Mouse (Mus musculus): ENCODE data around the gene Mfsd13b. TPM values are rescaled to one million over a fixed set of nuclear protein-coding genes. Genes with fewer than 3 reads are reported as not detected.
"Not testable (repeated sequence)": the region's sequence is repeated elsewhere in the genome, so short reads cannot be mapped to it uniquely, and the experiment has no call there.

The Mfsd13b gene
- polyA plus RNA-seq, 1 experiment from 2014 or later = 0.11 TPM

DNA sequence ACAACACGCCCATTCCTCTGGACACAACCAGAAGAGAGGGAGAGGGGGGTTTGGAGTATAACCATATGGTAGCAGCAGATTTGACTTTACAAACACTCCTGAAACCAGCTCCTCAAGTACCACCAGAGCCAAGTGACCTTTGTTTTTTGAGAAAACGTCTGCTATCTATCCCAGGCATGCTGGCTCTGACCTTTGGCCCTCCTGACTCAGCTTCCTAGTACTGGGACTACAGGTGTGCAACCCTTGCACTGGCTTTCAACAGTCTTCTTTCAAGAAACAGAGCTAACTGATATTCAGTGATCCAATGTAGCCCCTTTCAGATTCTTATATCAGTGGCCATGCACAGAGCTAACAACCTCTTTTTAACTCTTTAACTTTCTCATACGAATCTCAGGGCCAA is 20.4 kb upstream of the Mfsd13b start:
- H3K4me3 ChIP-seq = no peak overlapping the region
- H3K27me3 ChIP-seq (ENCODE audit: insufficient read depth, poor library complexity, severe bottlenecking) = no peaks in the 10 kb centered on the region
- no peak overlapping the region for H3K27ac ChIP-seq
- WGBS = 57% methylated on average over 3 of the region's 3 CpGs
- H3K4me1 ChIP-seq = 0 out of 2 replicates have a peak, but pooled peaks cover 3% of the 10 kb centered on the region
- peaks cover 43% of the 10 kb centered on the region for H3K36me3 ChIP-seq
- DNase-seq (ENCODE audit: low spot score) = no peak
- H3K9me3 ChIP-seq = no peaks in the 10 kb centered on the region

DNA sequence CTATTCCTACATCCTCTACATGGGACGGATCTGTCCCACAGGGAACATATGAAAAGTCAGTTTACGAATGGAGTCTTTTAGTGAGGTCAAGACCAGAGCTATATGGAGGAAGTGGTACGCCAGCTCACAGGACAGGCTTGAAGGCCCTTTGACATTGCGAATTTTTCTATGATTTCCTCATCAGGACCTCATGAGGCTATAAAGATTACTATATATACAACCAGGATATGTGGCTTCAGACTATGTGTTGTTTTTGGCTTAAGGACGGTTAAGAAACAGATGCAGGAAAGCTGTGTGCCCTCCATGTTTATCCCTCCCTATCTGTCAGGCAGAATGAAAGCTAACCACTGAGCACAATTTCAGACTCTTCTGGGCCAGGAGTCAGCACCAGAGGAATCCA is 19.2 kb upstream of the Mfsd13b start:
- no peaks in the 10 kb centered on the region for H3K27me3 ChIP-seq (ENCODE audit: insufficient read depth, poor library complexity, severe bottlenecking)
- 88% methylated on average over 5 of the region's 5 CpGs for WGBS
- no peaks in the 10 kb centered on the region for H3K9me3 ChIP-seq
- no peak overlapping the region for H3K4me3 ChIP-seq
- peaks cover 37% of the 10 kb centered on the region for H3K36me3 ChIP-seq
- DNase-seq (ENCODE audit: low spot score) = no peak
- no peak overlapping the region for H3K27ac ChIP-seq
- H3K4me1 ChIP-seq = 0 out of 2 replicates have a peak, but pooled peaks cover 3% of the 10 kb centered on the region

DNA sequence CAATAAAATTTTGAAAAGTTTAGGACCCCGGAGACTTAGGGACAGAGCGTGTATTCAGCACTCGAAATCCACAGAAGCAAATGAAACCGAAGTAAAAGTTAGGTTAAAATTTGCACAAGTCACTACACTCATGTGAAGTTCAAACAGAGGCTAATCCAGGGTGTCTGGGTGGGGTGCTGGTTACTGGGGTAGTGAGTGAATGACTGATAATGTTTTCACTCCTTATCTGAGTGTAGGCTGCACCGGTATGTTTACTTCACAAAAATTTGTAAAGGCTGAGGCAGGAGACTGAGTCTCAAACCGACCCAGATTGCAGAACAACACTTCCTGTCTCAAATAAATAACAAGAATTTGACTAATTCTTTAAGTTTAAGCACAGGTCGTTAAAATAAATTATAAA is 13.1 kb upstream of the Mfsd13b start:
- WGBS = 71% methylated on average over 7 of the region's 7 CpGs
- Histone ChIP-seq H3K4me1 (peaks cover 12% of the 10 kb centered on the region), H3K9me3 (no peaks in the 10 kb centered on the region), H3K27ac (no peak overlapping the region), H3K4me3 (no peak overlapping the region), H3K27me3 (ENCODE audit: insufficient read depth, poor library complexity, severe bottlenecking) (no peaks in the 10 kb centered on the region), H3K36me3 (peaks cover 14% of the 10 kb centered on the region)
- DNase-seq (ENCODE audit: low spot score) = no peak

DNA sequence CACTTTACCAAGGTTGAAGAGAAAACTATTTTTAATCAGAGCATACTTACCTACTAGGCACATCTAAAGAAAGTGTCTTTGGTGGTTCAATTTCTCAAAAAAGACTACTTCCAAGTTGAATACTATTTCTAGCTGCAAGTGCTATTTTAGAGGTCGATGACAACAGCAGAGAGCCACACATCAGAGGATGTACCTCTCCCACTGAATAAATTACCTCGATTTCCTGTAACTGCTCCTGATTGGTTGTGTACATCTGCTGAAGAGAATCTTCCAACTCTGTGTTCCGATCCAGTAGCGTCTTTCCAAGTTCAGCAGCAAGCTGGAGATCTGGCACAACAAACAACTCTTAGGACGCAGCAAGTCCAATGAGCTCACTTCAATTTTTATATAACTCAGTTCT is 12.2 kb upstream of the Mfsd13b start:
- Histone ChIP-seq H3K27me3 (ENCODE audit: insufficient read depth, poor library complexity, severe bottlenecking) (no peaks in the 10 kb centered on the region), H3K27ac (no peak overlapping the region), H3K4me1 (peaks cover 17% of the 10 kb centered on the region), H3K4me3 (no peak overlapping the region), H3K36me3 (peaks cover 14% of the 10 kb centered on the region), H3K9me3 (no peaks in the 10 kb centered on the region)
- 82% methylated on average over 5 of the region's 5 CpGs for WGBS
- DNase-seq (ENCODE audit: low spot score) = no peak

DNA sequence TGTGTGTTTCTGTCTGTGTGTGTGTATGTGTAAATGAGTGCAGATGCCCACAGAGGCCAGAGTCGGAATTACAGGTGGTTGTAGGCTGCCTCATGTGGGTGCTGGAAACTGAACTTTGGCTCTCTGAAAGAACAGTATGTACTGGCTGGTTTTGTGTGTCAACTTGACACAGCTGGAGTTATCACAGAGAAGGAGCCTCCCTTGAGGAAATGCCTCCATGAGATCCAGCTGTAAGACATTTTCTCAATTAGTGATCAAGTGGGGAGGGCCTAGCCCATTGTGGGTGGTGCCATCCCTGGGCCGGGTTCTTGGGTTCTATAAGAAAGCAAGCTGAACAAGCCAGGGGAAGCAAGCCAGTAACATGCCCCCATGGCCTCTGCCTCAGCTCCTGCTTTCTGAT is 9.8 kb upstream of the Mfsd13b start:
- DNase-seq (ENCODE audit: low spot score); H3K27me3 ChIP-seq (ENCODE audit: insufficient read depth, poor library complexity, severe bottlenecking); H3K4me3 ChIP-seq; H3K9me3 ChIP-seq; H3K27ac ChIP-seq: not testable (repeated sequence)
- peaks cover 14% of the 10 kb centered on the region for H3K36me3 ChIP-seq
- peaks cover 23% of the 10 kb centered on the region for H3K4me1 ChIP-seq
- 82% methylated on average over 2 of the region's 2 CpGs for WGBS

DNA sequence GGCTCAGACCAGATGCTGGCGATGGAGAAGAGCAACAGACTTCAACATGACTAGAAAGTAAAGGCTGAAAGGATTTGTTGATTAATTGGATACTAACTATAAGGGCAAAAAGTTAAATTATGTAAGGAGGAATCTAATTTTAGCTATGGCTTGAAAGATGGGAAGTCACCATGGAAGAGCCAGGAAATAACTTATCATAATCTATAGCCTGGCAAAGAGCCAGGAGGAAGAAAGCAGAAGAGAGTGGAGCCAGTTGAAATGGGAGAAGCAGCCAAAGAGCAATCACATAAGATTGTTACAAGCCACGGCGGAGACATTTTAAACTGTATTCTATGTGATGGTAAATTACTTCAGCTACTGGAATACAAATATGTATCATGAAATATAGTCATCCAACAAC is 8.3 kb upstream of the Mfsd13b start:
- no peak overlapping the region for H3K4me3 ChIP-seq
- peaks cover 24% of the 10 kb centered on the region for H3K4me1 ChIP-seq
- 80% methylated on average over 3 of the region's 3 CpGs for WGBS
- peaks cover 3% of the 10 kb centered on the region; the same call in 1 of the 2 replicates for H3K36me3 ChIP-seq
- no peak overlapping the region for H3K27ac ChIP-seq
- no peaks in the 10 kb centered on the region for H3K27me3 ChIP-seq (ENCODE audit: insufficient read depth, poor library complexity, severe bottlenecking)
- no peaks in the 10 kb centered on the region for H3K9me3 ChIP-seq
- no peak for DNase-seq (ENCODE audit: low spot score)

DNA sequence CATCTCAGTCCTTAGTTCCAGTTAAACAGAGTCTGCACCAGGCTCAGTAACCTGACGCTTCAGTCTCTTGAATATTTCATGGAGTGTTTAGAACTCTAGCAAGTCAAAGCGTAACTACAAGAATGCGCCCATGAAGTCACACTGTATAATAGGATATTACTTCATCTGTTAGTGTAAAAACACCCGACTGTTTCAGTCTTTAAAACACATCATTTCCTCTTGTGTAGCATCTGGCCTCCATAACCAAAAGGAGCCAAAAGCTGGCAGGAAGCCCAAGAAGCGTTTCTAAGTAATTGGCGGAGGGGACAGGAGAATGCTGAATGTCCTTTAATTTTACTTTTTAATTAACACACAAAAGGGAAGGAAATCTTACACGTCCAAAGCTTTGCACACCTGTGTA is 5.2 kb upstream of the Mfsd13b start:
- Histone ChIP-seq H3K27ac (no peak overlapping the region), H3K9me3 (no peaks in the 10 kb centered on the region), H3K4me1 (peaks cover 24% of the 10 kb centered on the region), H3K4me3 (no peak overlapping the region), H3K36me3 (no peaks in the 10 kb centered on the region), H3K27me3 (ENCODE audit: insufficient read depth, poor library complexity, severe bottlenecking) (no peaks in the 10 kb centered on the region)
- DNase-seq (ENCODE audit: low spot score) = no peak
- WGBS = 68% methylated on average over 7 of the region's 7 CpGs

DNA sequence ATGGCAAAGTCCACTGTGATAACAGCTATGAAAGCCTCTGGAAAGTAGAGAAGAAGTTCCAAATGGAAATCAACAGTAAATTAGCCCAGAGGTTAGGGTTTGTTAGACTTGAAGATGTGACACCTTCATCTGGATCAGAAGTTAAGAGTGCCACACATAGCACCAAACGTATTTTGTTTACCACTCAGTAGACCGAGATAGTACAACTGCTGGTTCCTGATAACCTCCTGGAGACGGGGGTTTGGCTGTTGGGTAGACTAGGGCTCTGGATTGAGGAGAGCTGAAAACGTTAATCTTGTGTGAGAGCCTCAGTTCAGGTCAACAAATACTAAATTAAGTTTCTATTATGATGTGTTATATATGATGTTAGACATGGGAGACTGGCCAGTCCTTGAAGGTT is 2.3 kb upstream of the Mfsd13b start:
- WGBS = 45% methylated on average over 4 of the region's 4 CpGs
- peak overlapping the region; percentile 23; the same call in 1 of the 2 replicates for H3K27ac ChIP-seq
- H3K27me3 ChIP-seq (ENCODE audit: insufficient read depth, poor library complexity, severe bottlenecking) = no peaks in the 10 kb centered on the region
- H3K4me1 ChIP-seq = peaks cover 23% of the 10 kb centered on the region
- peak overlapping the region; percentile 98; the same call in 1 of the 2 replicates for H3K4me3 ChIP-seq
- H3K9me3 ChIP-seq = no peaks in the 10 kb centered on the region
- H3K36me3 ChIP-seq = no peaks in the 10 kb centered on the region
- DNase-seq (ENCODE audit: low spot score) = no peak

DNA sequence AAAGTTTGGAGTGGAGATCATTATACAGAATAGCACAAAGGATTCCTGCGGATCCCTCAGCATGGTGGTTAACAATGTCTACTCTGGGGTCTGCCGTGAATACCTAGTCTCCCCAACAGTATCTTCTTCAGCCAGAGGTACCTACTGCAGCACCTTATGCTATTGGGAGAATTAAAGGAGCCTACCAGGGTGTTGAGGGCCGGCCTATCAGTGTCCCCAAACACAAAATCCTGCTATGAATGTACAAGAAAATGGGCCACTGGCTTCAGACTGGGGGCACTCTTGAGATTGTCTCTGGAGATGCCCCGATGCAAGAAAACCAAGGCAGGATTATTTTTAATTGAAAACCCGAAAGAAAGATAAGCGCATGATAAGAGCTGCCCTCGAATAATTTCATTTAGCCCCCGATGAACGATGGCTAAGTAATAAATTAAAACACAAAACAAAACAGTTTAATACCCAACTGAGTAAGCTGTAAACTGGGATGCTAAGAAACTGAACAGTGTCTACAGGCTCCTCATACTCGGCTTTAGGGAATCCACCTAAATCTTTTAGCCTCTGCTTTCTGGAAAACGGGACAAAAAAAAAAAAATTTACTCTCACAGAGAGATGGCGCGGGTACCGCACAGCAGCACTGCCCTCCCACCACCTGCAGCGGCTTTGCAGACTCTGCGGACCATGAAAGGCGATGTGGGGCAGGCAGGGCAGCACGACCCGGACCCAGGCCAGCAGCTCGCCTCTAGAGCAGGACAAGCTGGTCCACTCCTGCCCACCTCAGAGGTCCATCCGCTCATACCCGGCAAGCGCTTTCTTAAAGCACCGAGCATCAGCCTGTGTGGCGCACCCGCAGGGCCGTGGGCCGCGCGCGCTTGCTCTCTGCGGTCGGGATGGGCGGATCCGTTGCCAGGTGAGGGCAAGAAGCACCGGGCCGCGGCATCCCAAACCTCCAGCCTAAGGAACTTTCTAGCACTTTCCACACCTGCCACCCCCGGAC is 1.1 kb upstream of the Mfsd13b start:
- Histone ChIP-seq H3K36me3 (no peaks in the 10 kb centered on the region), H3K4me3 (peak overlapping the region; percentile 98), H3K27ac (peak overlapping the region; percentile 95), H3K27me3 (ENCODE audit: insufficient read depth, poor library complexity, severe bottlenecking) (no peaks in the 10 kb centered on the region), H3K4me1 (peaks cover 18% of the 10 kb centered on the region), H3K9me3 (no peaks in the 10 kb centered on the region)
- WGBS = 5% methylated on average over 39 of the region's 39 CpGs
- peak; percentile 85 for DNase-seq (ENCODE audit: low spot score)

DNA sequence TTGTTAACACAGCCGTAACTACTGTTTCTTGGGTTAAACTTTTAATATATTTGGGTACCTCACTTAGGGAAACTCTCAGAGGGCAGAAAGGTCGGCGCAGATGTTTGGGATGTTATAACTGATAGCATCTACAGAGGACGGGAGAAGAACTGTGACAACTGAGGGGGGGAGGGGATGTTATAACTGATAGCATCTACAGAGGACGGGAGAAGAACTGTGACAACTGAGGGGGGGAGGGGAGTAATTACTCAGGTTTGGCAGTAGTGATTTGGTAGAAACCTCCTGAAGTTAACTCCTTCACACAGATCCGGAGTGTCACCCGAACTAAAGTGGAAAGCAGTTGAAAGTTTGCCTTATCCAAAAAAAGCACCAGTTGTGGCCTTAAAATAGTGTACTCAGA is 659 bp downstream of the Mfsd13b start:
- Histone ChIP-seq H3K4me1 (peaks cover 17% of the 10 kb centered on the region; the same call in 1 of the 2 replicates), H3K4me3 (peak overlapping the region; percentile 98), H3K36me3 (no peaks in the 10 kb centered on the region), H3K9me3 (no peaks in the 10 kb centered on the region), H3K27ac (peak overlapping the region; percentile 95), H3K27me3 (ENCODE audit: insufficient read depth, poor library complexity, severe bottlenecking) (no peaks in the 10 kb centered on the region)
- DNase-seq (ENCODE audit: low spot score) = no peak
- 5% methylated on average over 7 of the region's 7 CpGs for WGBS

DNA sequence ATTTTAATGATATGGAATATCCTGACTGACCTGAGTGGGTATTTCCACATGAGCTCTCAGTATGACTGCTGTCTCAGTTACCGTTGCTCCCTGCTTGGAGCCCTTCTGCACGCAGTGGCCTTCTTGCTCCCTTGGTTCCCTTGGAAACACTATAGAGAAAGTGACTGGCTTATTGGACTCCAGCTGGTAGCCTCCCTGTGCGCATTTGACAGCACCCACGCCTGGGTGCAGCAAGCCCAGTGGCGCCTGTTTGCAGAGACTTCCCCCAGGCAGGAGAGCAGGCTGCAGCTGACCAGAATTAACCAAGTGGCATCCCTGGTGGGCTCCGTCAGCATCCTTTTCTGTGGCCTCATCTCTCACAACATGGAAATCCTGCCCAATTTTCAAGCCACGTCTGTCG is 8.9 kb downstream of the Mfsd13b start:
- 71% methylated on average over 8 of the region's 8 CpGs for WGBS
- Histone ChIP-seq H3K27ac (no peak overlapping the region), H3K27me3 (ENCODE audit: insufficient read depth, poor library complexity, severe bottlenecking) (no peaks in the 10 kb centered on the region), H3K4me3 (no peak overlapping the region), H3K9me3 (no peaks in the 10 kb centered on the region), H3K4me1 (no peaks in the 10 kb centered on the region), H3K36me3 (no peaks in the 10 kb centered on the region)
- no peak for DNase-seq (ENCODE audit: low spot score)

DNA sequence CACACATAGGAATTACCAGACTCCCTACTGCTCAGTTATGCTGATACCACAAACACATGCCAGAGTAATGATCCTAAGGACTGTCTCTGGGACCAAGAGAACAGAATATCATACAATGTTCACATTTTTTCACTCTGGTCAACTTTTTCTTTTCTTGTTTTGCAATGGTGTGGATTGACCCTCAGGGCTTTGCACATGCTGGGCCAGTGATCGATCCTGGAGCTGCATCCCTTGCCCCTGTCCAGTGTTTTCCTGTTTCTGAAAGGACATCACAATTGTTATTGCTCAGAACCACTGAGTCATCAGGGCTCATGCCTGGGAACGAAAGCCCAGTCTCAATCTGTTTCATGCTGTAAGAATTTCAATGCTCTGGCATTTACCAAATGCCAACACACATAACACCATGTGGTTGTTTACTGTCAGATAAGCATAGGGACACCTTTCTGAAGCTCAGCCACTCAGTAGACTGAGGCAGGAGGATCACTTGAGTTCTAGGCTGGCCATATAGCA is 16.8 kb downstream of the Mfsd13b start:
- Histone ChIP-seq H3K4me1 (no peaks in the 10 kb centered on the region), H3K27ac (no peak overlapping the region), H3K4me3 (no peak overlapping the region), H3K27me3 (ENCODE audit: insufficient read depth, poor library complexity, severe bottlenecking) (no peaks in the 10 kb centered on the region), H3K36me3 (no peaks in the 10 kb centered on the region), H3K9me3 (no peaks in the 10 kb centered on the region)
- 76% methylated on average over 2 of the region's 2 CpGs for WGBS
- DNase-seq (ENCODE audit: low spot score) = no peak

DNA sequence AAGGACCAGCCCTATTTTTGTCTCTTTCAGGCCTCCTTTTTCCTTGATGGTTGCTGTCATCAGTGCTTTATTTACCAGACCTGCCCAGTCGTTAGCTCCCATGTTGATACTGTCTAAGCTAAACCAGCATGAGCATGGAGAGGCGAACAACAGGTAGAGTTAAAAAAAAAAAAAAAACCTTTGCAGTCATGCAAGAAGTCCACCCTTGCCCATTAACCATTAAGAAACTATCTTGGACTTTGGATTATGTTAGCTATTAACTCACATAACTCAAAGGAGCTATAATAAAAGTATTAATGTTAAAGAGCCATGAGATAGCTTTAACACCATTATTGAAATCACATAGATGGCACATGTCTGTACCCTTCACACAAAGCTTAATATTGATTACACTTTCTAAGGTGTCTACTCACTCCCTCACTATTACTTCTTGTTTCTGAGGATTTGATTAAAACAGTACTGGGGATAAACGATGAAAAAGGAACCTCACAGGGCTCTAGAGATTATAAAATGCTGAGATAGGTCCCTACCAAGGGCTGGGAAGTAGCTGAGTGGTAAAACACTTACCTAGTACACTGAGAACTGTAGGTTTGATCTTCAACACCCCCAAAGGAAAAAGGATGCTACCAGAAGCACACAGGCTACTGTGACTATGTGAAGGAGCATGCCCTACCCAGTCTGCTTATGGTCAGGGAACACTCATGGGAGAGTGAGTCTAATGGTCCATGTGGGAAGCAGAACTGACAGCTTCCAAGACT is 17.9 kb downstream of the Mfsd13b start:
- Histone ChIP-seq H3K36me3 (no peaks in the 10 kb centered on the region), H3K27me3 (ENCODE audit: insufficient read depth, poor library complexity, severe bottlenecking) (no peaks in the 10 kb centered on the region), H3K27ac (no peak overlapping the region), H3K4me1 (no peaks in the 10 kb centered on the region), H3K9me3 (no peaks in the 10 kb centered on the region), H3K4me3 (no peak overlapping the region)
- 64% methylated on average over 3 of the region's 3 CpGs for WGBS
- no peak for DNase-seq (ENCODE audit: low spot score)

All from heart, embryonic 10.5 days (tissue).